Mouse (Mus musculus) c-Kit-positive CD71-positive TER-119-negative erythroid progenitor cells, embryonic 14.5 days (primary cell): ENCODE data around the gene Lhx4.

Experiments used
- DNase-seq: peaks from one replicate; pipeline ENCODE4 v3.0.0-alpha.2; 2013; ENCODE audit warnings: low read depth

Gene Lhx4

DNA sequence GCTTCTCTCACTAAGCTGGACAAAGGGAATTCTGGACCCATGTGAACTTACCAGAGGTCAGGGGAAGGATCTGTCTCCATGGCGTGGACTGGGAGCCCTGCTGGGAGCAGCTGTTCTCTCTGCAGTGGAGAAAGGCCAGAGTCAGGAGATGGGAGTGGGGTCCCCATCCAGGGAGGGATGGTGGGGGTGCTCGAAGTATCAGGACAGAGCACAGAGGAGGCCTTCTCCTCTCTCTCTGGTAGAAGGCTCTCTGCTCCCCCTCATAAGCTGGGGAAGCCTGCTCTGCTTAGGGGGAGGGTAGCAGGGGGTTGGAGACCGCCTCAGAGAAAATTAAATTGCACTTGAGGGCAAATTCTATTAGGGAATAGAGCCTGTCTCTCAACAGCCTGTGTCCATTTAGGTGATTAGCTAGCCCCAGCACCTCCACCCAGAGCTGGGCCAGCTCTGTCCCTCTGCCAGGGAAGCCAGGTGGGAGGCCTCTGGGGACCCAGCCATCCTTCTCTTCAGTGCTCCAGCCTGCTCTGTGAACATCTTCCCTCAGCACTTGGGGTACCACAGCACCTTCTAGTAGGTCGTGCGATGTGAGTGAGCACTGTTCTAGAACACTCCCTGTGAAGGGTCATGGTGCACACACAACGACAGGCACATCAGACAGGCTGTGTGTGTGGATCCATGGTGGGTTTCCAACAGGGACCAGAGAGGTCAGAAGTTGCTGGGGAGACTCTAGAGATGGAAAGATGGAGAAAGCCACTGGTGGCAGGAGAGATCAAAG is at the start of gene Lhx4:
Gene Lhx4 (minus strand): TSS at position 201 of the 772 bp plus-strand sequence.
- no peak for DNase-seq

DNA sequence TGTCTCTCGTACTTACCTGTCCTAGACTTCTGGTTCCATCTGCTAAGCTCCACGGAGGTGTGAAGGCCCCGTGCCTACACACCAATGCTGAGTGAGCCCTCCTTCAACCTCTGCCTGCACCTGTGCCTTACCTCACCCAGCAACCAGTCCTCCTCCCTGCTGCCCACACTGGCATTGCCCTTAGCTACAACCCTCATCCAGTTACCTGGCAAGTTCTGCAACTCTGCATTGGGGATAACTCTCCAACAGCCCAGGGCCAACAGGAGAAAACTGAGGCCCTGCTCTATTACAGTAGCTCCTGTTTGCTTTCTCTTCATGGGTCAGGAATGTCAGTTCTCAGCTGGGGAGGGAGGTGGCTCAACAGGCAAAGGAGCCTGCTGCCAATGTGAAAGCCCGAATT is 46.5 kb upstream of the Lhx4 start:
- no peak for DNase-seq

DNA sequence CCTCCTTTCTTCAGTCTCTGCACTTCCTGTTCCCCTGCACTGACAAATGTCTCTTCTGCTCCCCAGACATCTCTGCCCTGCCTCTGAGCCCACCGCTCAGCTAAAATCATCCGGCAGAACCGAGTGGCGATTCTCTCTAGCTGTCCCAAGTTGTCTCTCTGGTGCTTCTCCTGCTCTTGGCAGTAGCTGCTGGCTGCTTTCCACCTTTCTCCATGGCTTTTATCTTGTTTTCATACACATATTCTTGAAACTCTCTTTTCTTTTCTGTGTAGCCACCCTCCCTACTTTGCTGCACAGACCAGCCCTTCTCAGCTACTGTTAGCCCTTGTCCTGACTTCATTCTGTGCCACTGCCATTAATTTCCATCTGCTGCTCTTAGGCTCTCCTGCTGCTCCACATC is 45.9 kb upstream of the Lhx4 start:
- DNase-seq: no peak

DNA sequence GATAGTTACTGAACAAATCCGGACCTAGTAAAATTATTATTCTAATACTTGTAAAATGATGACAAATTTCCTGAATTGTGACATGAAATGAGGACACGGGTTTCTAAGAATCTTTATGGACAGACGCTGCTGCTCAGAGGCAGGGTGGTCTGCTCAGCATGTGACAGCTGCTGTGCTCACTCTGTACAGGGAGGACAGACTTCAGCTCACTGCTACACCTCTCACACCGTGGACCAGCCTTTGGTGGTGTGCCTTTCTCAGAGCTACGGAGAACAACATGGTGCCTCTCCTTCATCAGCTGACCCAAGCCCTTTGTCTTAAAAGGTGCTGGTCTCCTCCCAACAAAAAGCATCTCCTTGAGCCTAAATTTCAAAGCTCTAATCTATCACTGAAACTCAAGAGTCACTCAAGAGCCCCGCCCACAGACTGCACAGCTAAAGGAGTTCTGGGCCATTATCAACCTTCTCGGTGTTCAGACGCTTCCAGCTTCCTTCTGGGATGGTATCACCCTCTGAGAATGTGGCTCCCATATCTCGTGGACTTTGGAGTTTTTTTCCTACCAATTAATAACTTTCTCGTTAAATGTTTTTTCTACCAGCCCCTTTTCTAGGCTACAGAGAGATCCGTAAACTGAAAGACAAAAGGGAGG is 45.4 kb upstream of the Lhx4 start:
- DNase-seq: no peak

DNA sequence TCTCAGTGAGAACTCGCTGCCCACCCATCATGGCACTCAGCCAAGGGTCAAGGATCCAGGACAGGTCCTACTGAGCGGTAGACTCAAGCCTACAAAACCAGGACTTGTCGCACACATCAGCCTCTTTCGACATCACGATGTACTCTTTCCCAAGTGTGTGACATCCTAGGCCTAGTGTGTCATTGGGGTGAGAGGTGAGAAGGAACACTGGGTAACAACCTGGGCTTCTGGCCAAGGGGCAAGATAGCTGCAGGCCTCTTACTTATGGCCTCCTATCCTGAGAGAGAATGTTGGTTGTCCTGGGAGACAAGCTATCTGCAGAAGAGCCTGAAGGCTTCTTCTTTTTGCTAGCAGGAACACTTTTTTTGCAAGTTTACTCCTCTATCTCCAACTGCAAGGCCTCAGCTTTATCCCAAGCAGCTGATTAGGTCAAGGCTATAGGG is 44.3 kb upstream of the Lhx4 start:
- DNase-seq: no peak

DNA sequence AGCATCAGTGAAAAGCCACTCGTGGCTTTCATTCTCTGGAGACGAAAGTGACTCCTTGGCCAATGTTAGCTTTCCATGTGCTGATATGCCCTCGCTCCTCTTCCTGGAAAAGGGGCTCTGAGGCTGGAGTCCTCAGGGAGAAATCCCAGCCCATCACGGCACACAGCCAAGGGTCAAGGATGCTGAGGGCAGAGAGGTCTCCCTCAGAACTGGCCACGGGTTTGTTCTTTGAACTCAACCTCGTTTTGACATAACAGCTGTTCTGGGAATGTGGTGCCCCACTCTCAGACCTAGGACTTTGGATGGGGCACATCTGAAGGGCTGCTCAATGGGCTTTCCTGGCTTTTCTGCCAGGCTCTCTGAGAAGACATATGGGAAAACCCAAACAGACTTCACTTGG is 43.4 kb upstream of the Lhx4 start:
- no peak for DNase-seq

DNA sequence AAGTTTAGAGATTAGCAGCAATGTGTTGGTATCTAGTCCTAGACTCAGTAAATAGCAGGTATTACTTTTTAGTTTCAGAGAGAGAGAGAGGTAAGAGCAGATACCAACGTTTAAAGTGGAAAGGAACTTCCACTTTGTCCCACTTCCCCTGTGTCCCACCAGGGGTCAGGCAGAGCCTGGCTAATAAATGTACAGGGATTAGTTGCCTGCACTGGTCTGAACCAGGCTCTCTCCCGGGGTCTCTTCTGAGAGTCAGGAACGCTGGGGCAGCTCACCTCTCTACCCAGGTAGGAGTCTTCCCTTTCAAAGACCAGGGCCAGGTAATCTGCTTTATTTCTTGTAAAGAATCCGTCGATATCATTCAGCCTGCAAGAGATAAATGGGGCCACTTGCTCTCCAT is 40.4 kb upstream of the Lhx4 start:
- no peak for DNase-seq

DNA sequence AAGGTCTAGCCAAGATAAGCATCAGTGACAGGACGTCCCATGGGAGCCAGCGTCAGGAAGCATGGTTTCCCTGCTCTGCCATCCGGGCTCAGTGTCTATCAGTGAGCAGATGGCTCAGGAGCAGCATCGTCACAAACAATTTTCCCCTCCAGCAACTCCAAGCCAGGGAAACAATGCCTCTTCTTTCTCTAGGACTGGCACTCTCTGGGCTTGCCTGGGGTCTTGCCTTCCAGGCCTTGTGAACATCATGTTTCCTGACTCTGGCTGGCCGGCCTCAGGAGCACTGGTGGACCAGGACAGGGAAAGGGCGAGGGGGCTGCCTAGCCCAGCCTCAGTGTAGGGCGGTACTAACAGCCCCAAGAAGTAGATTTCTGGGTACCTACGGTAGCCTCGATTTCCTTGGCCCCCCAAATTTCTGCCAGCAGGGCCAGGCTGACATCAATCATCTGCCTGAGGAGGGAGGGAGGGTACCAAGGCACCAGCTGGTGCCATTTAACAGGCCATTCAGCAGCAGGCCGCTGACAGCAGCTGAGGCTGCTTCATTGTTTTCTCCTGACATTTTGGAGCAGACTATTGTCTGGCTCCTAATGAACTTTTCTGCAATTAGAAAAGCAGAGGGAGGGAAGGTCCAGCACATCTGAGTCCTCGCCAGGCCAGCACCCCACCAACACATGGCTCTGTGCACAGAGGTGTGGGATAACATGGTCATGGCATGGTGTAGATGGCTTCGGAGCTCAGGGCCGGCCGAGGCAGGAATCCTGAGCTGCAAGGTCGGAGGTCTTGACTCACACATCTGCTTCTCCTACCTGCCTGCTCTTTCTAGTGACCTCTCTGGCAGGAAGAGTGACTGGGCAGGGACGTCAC is 38.9 kb upstream of the Lhx4 start:
- DNase-seq: no peak

DNA sequence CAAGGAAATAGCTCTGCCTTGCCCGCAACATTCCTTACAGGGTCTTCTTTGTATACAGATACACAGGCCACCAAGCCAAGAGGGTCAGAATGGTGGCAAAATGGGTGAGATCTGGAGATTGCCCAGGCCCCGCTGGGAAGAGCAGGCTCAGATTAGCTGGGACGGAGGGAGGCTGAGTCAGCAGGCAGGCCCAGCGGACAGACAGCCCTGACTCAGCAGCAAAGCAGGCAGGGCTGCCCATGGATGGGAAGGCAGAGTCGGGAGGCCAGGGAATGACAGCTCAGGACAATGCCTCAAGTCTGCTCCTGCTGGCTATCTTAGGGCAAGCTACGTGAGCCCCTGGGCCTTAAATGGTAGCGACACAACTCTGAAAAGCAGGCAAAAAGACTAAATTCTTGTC is 34.4 kb upstream of the Lhx4 start:
- DNase-seq: no peak

DNA sequence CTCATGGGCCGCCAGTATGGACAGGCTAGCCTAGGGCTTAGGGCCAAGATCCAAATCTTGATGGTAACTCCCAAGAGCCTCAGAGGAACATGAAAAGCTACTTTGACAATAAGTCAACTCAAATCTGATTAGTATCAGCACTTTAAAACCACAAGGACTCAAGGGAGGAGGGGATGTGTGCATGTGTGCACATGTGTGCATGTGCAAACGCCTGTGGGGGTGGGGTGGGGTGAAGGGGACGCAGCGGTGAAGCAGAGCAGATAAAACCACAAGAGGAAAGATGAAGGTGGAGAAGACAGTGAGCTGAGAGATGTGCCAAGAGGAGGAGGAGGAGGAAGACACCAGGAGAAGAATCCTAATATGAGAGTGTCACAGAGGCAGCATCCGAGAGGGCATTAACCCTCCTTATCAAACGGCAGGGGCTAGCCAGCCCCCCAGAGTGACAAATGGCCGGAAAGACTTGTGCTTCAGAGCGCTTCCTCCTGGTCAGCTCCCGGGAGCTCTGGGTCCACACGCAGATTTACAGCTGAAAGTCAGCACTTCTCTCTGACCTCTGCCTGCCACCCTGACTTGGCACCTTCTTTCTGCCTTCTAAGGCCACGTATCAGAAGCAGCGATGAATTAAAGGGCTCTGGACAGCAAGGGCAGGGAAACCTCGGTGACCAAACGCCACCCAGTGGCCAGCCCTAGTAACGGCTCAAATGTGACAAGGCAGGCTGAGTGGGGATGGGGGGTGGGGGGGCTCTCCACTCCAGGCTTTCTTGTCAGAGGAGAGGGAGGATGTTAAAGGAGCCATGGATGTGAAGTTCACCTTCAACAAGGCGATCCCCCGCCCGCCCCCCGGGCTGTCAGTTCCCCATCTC is 33.1 kb upstream of the Lhx4 start:
- no peak for DNase-seq

DNA sequence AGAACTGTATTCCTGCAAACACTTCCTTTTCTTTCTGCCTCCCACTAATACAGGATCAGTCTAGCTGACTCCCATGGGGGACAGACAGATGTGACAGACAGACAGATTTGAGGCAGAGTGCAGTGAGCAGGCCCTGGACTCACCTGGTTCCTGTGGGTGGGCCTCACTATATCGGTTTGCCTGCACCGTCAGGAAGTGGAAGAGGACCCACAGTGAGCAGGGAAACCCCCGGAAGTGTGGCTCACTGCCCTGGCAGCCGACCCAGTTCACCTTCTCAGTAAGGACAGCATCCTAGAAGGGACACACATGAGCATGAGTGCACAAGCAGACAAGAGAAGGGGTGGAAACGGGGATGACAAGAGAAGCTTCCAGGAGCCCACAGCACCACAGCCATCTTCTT is 30.9 kb upstream of the Lhx4 start:
- DNase-seq: no peak

DNA sequence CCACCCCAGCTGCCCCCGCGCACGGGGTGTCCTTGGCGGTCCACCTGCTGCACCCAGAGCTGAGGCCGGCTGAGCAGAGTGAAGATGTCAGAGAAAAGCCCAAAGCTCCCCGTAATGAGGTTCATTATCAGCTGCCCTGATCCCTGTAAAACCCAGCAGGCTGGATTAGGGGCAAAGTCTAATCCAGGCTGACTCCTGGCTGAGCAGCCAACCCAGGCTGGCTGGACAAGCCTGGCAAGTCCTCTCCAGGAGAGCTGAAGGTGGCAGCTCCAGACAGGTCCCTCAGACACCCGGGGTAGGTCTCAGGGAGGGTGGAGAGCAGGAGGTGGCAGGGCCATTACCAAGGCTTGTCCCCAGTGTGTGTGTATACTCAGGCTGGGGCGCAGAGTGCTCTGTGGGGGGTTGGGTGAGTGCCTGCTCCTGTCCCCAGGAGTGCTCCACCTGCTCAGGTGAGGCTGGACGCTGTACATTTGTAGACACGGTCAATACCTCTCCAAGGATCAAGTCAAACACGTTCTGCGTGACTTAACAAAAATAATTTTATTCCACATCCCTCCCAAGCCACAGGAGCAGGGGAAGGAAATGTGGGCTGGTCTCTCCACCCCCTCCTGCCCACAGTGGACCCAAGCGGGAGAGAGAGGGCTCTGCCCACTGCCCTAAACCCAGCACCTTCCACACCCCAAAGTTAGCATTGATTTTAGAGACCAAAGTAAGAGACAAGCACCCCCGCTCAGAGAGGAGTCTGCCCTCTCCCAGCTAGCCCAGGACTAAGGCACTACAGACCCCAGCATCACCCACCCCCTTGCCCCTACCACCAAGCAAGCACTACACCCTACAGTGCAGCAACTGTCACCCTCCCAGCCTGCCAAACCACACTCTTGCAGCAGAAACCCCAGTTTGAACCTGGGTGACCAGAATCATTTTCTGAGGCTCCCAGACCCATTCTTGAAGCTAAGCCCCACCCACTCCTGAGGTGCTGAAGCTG is 26.4 kb upstream of the Lhx4 start:
- DNase-seq: no peak

DNA sequence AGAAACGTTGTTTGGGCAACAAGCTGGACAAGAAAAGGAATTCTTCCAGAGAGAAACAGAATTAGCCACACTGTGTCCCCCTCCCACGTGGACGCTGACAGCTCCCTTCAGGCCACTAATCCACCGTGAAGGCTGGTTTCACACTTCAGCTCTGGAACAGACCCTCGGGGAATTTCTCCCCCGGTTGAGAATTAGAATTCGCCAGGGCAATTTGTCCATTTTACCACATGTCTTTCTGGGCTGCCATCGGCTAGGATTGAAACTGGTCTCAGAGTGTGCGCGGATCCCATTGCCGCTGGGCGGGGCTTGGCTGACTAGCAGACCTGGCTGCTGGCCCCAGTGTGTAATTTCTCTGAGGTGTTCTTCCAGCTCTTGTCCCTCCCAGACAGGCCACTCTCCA is 7.7 kb upstream of the Lhx4 start:
- no peak for DNase-seq

DNA sequence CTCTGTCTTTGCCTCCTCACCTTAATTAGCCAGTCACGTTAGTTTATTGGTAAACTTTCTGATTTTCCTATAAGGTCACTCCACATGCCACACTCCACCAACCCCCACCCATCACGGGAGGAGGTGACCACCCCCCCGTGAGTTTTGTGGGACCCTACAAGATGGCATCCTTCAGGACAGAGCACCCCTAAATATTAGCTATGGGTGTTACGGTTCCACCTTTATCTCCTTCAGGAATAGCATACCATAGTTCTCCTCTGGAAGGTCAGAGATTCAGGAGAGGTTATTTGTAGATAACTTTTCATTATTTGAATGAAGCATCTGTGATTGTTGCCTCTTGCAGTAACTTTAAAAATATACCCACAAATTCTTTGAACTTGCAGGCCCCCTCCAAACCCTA is 7.2 kb upstream of the Lhx4 start:
- no peak for DNase-seq

DNA sequence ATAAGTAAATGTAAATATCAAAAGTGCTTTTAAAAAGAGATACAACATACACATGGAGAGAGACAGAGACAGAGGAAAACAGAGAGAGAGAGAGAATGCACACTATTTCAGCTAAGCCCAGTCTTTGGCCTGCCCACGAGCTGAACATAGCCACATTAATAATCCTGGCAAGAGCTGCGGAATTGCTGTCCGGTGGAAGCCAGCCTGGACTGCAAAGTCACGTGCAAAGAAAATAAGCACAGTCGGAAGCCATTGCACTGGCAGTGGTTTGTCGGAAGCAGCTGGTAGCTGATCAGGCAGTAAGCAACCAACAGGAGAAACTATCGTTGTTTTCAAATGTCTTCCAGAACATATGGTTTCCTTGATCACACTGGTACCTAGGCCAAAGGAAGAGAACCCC is 6.1 kb upstream of the Lhx4 start:
- DNase-seq: no peak

DNA sequence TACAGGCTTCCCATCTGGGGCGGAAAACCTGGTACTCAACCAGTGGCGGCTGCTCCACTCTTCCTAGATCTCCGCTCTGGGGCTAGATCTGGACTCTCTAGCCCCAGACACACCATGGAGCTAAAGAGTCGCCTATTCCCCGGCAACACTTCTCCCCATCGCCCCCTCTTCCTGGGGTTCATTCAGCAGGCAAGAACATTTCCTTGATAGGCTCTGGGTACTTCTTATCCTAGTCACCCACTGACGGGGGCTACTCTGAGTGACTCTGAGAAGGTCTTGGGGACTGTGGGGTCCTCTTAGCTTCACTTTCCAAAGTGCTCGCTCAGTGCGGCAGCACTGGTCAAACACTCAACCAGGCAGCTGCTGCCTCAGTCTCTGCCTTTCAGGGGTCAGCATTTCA is 1.9 kb upstream of the Lhx4 start:
- no peak for DNase-seq

DNA sequence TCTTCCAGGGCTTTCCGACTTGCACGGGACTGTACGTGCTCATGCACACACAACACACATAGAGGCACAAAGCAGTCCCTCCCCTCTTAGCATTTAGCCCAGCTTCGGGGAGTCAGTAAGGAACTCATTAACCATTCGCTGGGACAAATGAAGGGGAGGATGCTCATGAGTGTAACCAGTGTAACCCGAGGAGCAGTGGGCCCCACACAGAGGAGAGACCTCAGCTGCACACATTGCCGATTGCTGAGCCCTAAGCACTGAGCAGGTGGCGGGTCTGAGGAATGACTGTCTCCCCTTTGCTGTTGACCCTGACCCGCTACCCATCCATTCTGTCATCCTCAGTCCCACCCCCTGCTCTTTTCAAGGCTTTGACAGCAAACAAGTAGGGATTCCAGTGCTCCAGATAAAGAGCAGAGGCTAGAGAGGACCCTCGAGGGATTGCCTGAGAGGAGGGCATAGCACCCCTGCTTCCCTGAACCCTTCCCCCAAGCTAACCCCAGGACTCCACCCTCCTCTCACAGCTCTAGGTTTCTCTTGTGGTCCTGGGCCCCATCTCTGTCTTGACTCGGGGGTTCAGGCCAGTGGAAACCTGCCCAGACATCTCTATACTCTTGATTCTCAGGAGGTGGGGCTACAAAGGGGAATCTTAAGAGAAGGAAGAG is 836 bp downstream of the Lhx4 start:
- DNase-seq: no peak

DNA sequence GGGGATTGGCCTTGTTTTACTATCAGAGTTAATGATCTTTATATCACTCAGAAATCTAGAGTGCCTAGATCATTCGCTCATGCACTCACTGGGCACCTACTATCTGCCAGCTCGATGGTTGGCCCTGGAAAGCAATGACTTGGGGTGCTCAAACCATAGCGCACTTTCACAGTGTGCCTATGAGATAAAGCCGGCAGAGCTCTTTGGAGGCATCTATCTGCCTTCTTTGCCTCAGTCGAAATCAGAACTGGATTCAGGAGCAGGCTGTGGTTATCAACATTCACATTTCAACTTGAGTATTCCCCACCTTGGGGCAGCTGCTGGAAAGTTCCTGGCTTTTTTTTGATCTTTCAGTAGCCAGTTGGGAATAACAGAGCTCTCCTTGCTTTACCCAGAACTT is 3.6 kb downstream of the Lhx4 start:
- DNase-seq: no peak

DNA sequence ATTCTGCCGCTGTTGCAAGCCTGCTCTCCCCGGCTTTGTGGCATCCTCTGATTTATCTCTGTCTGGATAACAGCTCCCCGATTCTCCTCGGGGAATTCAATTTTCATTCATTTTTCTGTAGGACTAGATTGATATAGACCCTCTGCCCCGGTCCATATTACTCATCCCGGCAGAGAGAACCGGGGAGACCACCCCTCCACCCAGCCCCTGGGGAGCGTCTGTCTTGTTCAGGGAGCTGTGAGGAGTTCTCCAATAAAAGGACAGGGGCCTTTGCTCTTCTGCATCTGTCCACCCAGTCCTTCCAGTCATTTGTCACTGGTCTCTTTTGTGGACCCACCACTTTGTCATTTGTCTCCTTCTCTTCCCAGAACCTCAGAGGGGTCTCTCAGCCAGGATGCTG is 4.5 kb downstream of the Lhx4 start:
- DNase-seq: no peak
